Comparison of ENCODE assay signal across 23 mouse cellular contexts in the genomic region with DNA sequence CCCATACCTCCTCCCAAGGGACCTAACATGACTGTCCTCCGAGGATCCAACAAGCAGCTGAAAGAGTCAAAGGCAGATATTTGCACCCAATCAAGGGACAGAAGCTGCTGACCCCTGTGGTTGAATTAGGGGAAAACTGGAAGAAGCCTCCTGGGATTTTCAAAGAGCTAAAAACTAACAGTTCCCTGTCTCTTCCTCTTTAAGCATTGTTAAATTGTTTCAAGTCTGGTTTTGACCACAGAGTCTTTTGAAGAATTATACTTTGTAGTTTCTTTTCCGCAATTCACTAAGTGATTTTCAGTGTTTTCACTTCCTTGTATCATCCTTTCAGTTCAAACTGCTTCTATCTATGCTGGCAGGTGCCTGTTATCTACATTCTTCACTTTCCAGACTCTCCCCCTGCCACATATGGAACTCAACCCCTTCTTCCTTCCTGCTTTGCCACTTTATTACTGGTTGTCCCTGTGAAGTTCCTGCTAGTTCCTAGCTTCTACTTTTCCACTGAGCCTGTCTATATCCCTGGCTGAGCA.
"Had no signal": no experiment of that assay in that cellular context is flagged by ENCODE, and none has a peak within 500 bp of the region (broad histone marks: within the 10 kb centered on the region; RNA-seq: fewer than 3 reads in every experiment).

No protein-coding gene starts in this region.

- H3K27me3 ChIP-seq: heart, embryonic 12.5 days; hindbrain, embryonic 12.5 days; kidney, embryonic 15.5 days; limb, embryonic 13.5 days; limb, embryonic 15.5 days had no signal

- H3K36me3 ChIP-seq: heart, embryonic 10.5 days; heart, embryonic 12.5 days; hindbrain, embryonic 10.5 days; hindbrain, embryonic 12.5 days; kidney, embryonic 15.5 days; limb, embryonic 13.5 days; limb, embryonic 15.5 days had no signal

- H3K4me1 ChIP-seq: heart, embryonic 10.5 days; heart, embryonic 12.5 days; hindbrain, embryonic 10.5 days; hindbrain, embryonic 12.5 days; kidney, embryonic 15.5 days; limb, embryonic 13.5 days; limb, embryonic 15.5 days had no signal

- H3K9ac ChIP-seq: heart, embryonic 12.5 days; hindbrain, embryonic 12.5 days; hindbrain, embryonic 14.5 days; kidney, embryonic 15.5 days; limb, embryonic 13.5 days; limb, embryonic 15.5 days had no signal

- H3K27ac ChIP-seq: heart, embryonic 10.5 days; hindbrain, embryonic 10.5 days; hindbrain, embryonic 12.5 days; hindbrain, embryonic 14.5 days; hindbrain, postnatal 0 days; kidney, embryonic 15.5 days; kidney, postnatal 0 days; limb, embryonic 13.5 days; limb, embryonic 15.5 days had no signal

- ATAC-seq: hindbrain, postnatal 0 days; intestine, embryonic 16.5 days had no signal

- DNase-seq: gastrocnemius, postnatal 14 days; gastrocnemius, postnatal 36 days; heart, adult 18-20 months; heart, postnatal 10 days; heart, postnatal 4 days; kidney, adult 18-20 months; kidney, adult 9 months; kidney, postnatal 14 days; kidney, postnatal 36 days; layer of hippocampus, adult 9-11 months; layer of hippocampus, postnatal 36 days; left cerebral cortex, postnatal 4 days had no signal

- H3K4me3 ChIP-seq: heart, embryonic 10.5 days; heart, embryonic 12.5 days; hindbrain, embryonic 10.5 days; hindbrain, embryonic 12.5 days; kidney, embryonic 15.5 days; limb, embryonic 13.5 days; limb, embryonic 15.5 days had no signal

- H3K9me3 ChIP-seq: heart, embryonic 10.5 days; heart, embryonic 12.5 days; hindbrain, embryonic 10.5 days; hindbrain, embryonic 12.5 days; kidney, embryonic 15.5 days; limb, embryonic 13.5 days; limb, embryonic 15.5 days had no signal

- H3K4me2 ChIP-seq: heart, embryonic 12.5 days; hindbrain, embryonic 12.5 days; hindbrain, embryonic 14.5 days; kidney, embryonic 15.5 days; limb, embryonic 13.5 days; limb, embryonic 15.5 days had no signal
